ENCODE assay signal across 10 mouse cellular contexts in genomic region chr2:91470055-91470647, GRCm38 (mm10). TPM values are rescaled to one million over a fixed set of nuclear protein-coding genes. Genes with fewer than 3 reads are reported as not detected.
A peak's percentile ranks its signal among the peaks of the same experiment; 100 is the strongest.
DNase-seq lines count a peak whose midpoint lies in the region; TF ChIP-seq lines count a peak whose summit lies in the region.
"Had no signal": no experiment of that assay in that cellular context is flagged by ENCODE, and none has a peak within 500 bp of the region (broad histone marks: within the 10 kb centered on the region; RNA-seq: fewer than 3 reads in every experiment).

No protein-coding gene starts in this region.

- peak; percentile 50 for DNase-seq in kidney, postnatal 10 days
- DNase-seq in kidney, adult 11 months = no peak
- DNase-seq in frontal cortex, postnatal 14 days (ENCODE audit: low spot score in 2 of 2) = peak; percentile 45 to 55
- DNase-seq in left cerebral cortex, postnatal 36 days (ENCODE audit: low spot score in 2 of 2) = peak; percentile 25 to 42
- peak; percentile 74 to 76 for DNase-seq in right cerebral cortex, postnatal 10 days (ENCODE audit: low spot score in 2 of 2)
- DNase-seq in adrenal gland, postnatal 10 days = no peak
- DNase-seq in lung, adult 2 months = no peak
- no peak for DNase-seq in natural killer cell, adult 2 months (ENCODE audit: low spot score in 2 of 2)
- DNase-seq: gastrocnemius, postnatal 10 days had no signal

- 47% methylated on average over 7 of the region's 7 CpGs for WGBS in lung, adult 2 months

- H3K4me1 ChIP-seq in lung, adult 2 months (ENCODE audit: control insufficient read depth, insufficient read depth, low read length) = peaks cover 2% of the 10 kb centered on the region; the same call in 1 of the 2 replicates

- intact Hi-C loops in left cerebral cortex, postnatal 36 days (cut with DNase I) = no loop called here

- no peak for TF ChIP-seq CTCF in lung, adult 2 months (IDR thresholded peaks at IDR 0.05; ENCODE audit: insufficient read depth, low read length)

- H3K4me3 ChIP-seq in lung, adult 2 months (replicated peaks; ENCODE audit: extremely low read depth, low read depth, low read length) = no peak overlapping the region
- H3K4me3 ChIP-seq: limb, embryonic 13.5 days had no signal

- TF ChIP-seq POLR2A in lung, adult 2 months (IDR thresholded peaks at IDR 0.05; ENCODE audit: borderline replicate concordance, extremely low read depth, low read depth, low read length) = no peak

RNA-seq across cellular contexts. Expression of gene Lrp4, which starts 12.8 kb away (rescaled TPM):
- total RNA-seq in left cerebral cortex, postnatal 36 days (2021) = 10 to 100 TPM; 24.7 to 29.6 TPM
- 1 to 10 TPM; 7.0 to 8.3 TPM for total RNA-seq in adrenal gland, postnatal 10 days (2021)
- 47.6 and 55.6 TPM in 2 replicates for polyA plus RNA-seq in lung, adult 2 months (2012; rRNA removed)

RNA-seq across cellular contexts. Expression of gene 1110051M20Rik, which starts 25.6 kb away (rescaled TPM):
- total RNA-seq in left cerebral cortex, postnatal 36 days (2021) = 100 to 1,000 TPM; 100 to 103 TPM
- total RNA-seq in adrenal gland, postnatal 10 days (2021) = 10 to 100 TPM; 15.2 to 17.6 TPM
- polyA plus RNA-seq in lung, adult 2 months (2012; rRNA removed) = 19.2 and 27.0 TPM in 2 replicates

RNA-seq across cellular contexts. Expression of gene Ckap5, which starts 56.4 kb away (rescaled TPM):
- total RNA-seq in left cerebral cortex, postnatal 36 days (2021) = 100 to 1,000 TPM; 125 to 130 TPM
- total RNA-seq in adrenal gland, postnatal 10 days (2021) = 10 to 100 TPM; 44.4 to 51.3 TPM
- 4.7 and 9.1 TPM in 2 replicates for polyA plus RNA-seq in lung, adult 2 months (2012; rRNA removed)

Comparison
In these comparisons a context has a peak if more than half of its experiments do, and no peak if none do; other contexts are left out.
1. DNase-seq: peak in kidney, postnatal 10 days (single experiment), frontal cortex, postnatal 14 days (2 of 2), left cerebral cortex, postnatal 36 days (2 of 2) and right cerebral cortex, postnatal 10 days (2 of 2); none in kidney, adult 11 months (single experiment), adrenal gland, postnatal 10 days (single experiment), lung, adult 2 months (single experiment) and natural killer cell, adult 2 months (0 of 2).
2. RNA of gene 1110051M20Rik, which starts 25.6 kb away (total RNA-seq): 100 to 103 TPM in left cerebral cortex, postnatal 36 days; 15.2 to 17.6 TPM in adrenal gland, postnatal 10 days; every median in the first group is over 4 times any median in the second.